Mouse (Mus musculus) frontal cortex, postnatal 14 days (tissue): ENCODE measurements around the gene Cnbd2.
"Not testable (repeated sequence)": the region's sequence is repeated elsewhere in the genome, so short reads cannot be mapped to it uniquely, and the experiment has no call there.

ENCODE experiments used
- DNase-seq, 2 experiments: peaks; one replicate each; pipeline ENCODE4 v3.0.0; 2022; ENCODE audit warnings: low spot score in 2 of 2

Cnbd2 gene

GRCm38 (mm10) chr2:156381350-156381749 is 69.3 kb downstream of the Cnbd2 start:
- DNase-seq = no peak

- peak; percentile 54 to 68 for DNase-seq
Measured at GRCm38 (mm10) chr2:156392461-156393154, 80.5 kb downstream of the Cnbd2 start.

GRCm38 (mm10) chr2:156393155-156393828 is 81.2 kb downstream of the Cnbd2 start:
- DNase-seq = no peak

- DNase-seq = no peak
Measured at GRCm38 (mm10) chr2:156394282-156394681, 82.2 kb downstream of the Cnbd2 start.

GRCm38 (mm10) chr2:156396096-156396495 is 84.0 kb downstream of the Cnbd2 start:
- DNase-seq = no peak

- DNase-seq = no peak
Measured at GRCm38 (mm10) chr2:156397988-156398387, 85.9 kb downstream of the Cnbd2 start.

GRCm38 (mm10) chr2:156399485-156399884 is 87.4 kb downstream of the Cnbd2 start:
- DNase-seq = no peak

- peak; percentile 57 to 75 for DNase-seq
Measured at GRCm38 (mm10) chr2:156401331-156401730, 89.2 kb downstream of the Cnbd2 start.

- DNase-seq = no peak
Measured at GRCm38 (mm10) chr2:156402036-156402435, 89.9 kb downstream of the Cnbd2 start.

GRCm38 (mm10) chr2:156406987-156407386 is 94.9 kb downstream of the Cnbd2 start:
- DNase-seq = no peak

GRCm38 (mm10) chr2:156408168-156408567 is 96.1 kb downstream of the Cnbd2 start:
- peak; percentile 54 to 68 for DNase-seq

- not testable (repeated sequence) for DNase-seq
Measured at GRCm38 (mm10) chr2:156411348-156411747, 99.2 kb downstream of the Cnbd2 start.

GRCm38 (mm10) chr2:156414996-156415395 is 102.9 kb downstream of the Cnbd2 start:
- no peak for DNase-seq

- no peak for DNase-seq
Measured at GRCm38 (mm10) chr2:156415674-156416073, 103.6 kb downstream of the Cnbd2 start.

- no peak for DNase-seq
Measured at GRCm38 (mm10) chr2:156417194-156417593, 105.1 kb downstream of the Cnbd2 start.

GRCm38 (mm10) chr2:156418467-156418866 is 106.4 kb downstream of the Cnbd2 start:
- no peak for DNase-seq

- no peak for DNase-seq
Measured at GRCm38 (mm10) chr2:156420327-156420693, 108.2 kb downstream of the Cnbd2 start.

- DNase-seq = no peak
Measured at GRCm38 (mm10) chr2:156420694-156421380, 108.7 kb downstream of the Cnbd2 start, which contains the start of gene Epb41l1. Gene Epb41l1 (plus strand): TSS chr2:156420909.

GRCm38 (mm10) chr2:156421381-156422110 is 109.4 kb downstream of the Cnbd2 start:
- peak in 1 of 2 experiments; percentile 34 for DNase-seq

GRCm38 (mm10) chr2:156422631-156423030 is 110.5 kb downstream of the Cnbd2 start:
- DNase-seq = no peak

- DNase-seq = no peak
Measured at GRCm38 (mm10) chr2:156423672-156424071, 111.6 kb downstream of the Cnbd2 start.
